Mouse (Mus musculus): ENCODE data around the gene Spata25.
"Not testable (repeated sequence)": the region's sequence is repeated elsewhere in the genome, so short reads cannot be mapped to it uniquely, and the experiment has no call there.

Spata25 gene

GRCm38 (mm10) chr2:164855572-164855971, 27.2 kb upstream of the Spata25 start:
- DNase-seq (ENCODE audit: low read depth, low spot score): not testable (repeated sequence)

GRCm38 (mm10) chr2:164850061-164850460, 21.7 kb upstream of the Spata25 start:
- peak; percentile 83 for DNase-seq (ENCODE audit: low read depth, low spot score)

DNA sequence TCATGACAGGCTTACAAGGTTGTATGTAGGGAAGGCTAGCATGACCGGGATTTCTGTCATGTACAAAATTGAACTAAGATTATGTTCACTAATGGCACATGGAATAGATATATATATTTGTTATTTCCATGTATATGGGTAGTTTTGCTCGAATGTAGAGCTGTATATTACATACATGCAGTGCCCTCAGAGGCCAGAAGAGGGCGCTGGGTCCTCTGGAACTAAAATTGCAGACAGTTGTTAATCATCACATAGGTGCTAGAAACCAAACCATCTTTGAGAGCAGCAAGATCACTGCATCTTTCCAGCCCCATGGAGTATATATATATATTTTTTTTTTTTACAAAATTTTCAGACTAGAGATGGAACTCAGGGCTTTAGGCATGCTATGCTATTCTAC, 17.4 kb upstream of the Spata25 start:
- DNase-seq (ENCODE audit: low read depth, low spot score): peak; percentile 43

DNA sequence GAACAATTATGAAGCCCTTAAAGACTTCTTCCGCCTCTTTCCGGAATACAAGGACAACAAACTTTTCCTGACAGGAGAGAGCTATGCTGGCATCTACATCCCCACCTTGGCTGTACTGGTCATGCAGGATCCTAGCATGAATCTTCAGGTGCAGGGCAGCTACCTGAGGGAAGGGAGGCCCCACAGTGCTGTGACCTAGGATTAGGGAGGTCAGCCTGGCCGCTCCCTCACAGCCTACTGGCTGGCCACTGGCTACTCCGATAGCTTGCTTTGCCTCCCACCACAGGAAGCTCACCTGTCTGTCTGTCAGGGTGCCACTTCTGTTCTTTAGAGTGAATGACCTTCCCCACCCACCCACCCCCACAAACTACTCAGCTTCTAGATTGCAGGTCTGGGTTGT, 6.8 kb upstream of the Spata25 start:
- no peak for DNase-seq (ENCODE audit: low read depth, low spot score)

DNA sequence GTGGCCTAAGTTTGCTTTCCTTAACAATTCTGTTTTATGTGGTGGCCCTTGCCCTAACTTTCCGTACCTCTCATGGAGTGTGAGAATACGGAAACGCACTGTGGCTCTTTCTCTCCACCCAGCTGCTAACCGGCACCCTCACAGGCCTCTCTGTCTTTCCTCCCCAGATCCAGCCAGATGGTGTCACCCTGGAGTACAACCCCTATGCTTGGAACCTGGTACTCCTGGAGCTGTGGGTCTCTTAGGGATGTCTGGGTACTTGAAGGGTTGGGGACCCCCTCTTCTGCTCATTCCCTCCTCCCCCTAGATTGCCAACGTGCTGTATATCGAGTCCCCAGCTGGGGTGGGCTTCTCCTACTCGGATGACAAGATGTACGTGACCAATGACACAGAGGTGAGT, 6.2 kb upstream of the Spata25 start:
- DNase-seq (ENCODE audit: low read depth, low spot score): peak; percentile 43

DNA sequence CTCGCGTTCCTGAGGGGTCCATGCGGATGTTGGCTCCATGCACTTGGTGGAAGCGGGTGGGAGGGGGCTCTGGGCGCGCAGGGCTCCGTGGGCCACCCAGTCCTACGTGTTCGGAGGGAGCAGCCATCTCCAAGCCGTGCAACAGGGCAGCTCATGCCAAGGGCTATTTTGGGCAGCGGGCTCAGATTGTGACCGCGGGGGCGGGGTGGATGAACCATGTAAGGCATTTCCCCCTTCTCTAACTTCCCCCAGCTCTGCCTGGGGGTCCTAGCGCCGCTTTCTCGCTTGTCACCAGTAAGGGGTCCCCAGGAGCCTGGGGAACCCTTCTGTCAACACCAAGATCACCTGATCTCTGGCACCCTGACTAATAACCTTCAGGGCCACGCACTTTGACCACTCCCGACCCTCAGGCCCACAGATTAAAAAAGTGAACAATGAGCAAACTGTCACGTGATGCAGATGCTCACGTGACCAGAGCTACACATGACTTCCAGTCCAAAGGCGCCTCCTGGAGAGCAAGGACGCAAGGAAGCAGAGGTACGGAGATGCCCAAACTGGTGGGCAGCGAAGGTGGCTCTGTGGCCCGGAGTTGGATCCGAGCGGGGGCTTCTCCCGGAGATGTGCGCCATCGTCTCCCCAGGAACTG, 5.1 kb upstream of the Spata25 start, which contains the start of gene Neurl2:
Gene Neurl2, minus strand, starts transcription at position 143 of the 646 bp plus-strand sequence.
- DNase-seq (ENCODE audit: low read depth, low spot score): peak; percentile 96

GRCm38 (mm10) chr2:164832748-164833301, 4.5 kb upstream of the Spata25 start, which contains the start of gene Ctsa:
TSS of gene Ctsa (plus strand) at chr2:164832873.
- peak; percentile 81 for DNase-seq (ENCODE audit: low read depth, low spot score)

- DNase-seq (ENCODE audit: low read depth, low spot score): no peak
Measured at GRCm38 (mm10) chr2:164832032-164832747, 3.9 kb upstream of the Spata25 start.

- DNase-seq (ENCODE audit: low read depth, low spot score): no peak
Measured at GRCm38 (mm10) chr2:164831029-164831428, 2.7 kb upstream of the Spata25 start.

- DNase-seq (ENCODE audit: low read depth, low spot score): no peak
Measured at GRCm38 (mm10) chr2:164829090-164829489, 753 bp upstream of the Spata25 start.

DNA sequence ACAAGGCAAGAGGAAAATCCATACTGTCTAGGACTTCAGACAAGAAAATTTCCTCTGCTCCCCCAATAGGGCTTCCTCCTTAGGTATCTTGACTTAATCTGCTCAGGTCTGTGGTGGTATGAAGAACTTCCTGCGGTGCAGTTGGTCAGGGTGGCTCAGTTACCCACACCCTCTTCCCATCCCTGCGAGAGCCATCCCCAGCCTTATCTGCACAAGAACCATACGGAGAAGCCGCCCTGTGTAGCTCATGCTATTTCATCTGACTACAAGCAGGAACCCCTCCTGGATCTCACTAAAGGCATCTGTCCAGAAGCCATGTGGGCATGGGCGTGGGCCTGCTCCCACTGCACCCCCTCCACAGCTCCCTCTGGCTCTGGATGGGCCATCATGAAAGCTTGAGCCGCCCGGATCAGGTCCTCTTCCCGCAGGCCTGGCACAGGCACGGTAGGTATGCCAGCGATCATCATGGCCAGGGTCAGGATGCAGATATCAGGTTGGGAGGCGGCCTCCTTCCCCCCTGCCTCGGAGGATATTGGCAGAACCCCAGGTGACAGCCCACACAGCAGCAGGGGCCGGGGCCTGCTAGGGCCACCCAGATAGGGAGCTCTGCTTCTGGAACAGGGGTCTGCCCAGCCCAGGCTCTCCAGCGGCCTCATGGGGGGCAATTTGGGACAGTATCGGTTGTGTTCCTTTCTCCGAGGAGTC, 1.0 kb downstream of the Spata25 start:
- DNase-seq (ENCODE audit: low read depth, low spot score): no peak

GRCm38 (mm10) chr2:164825521-164825920, 2.8 kb downstream of the Spata25 start:
- DNase-seq (ENCODE audit: low read depth, low spot score): no peak

DNA sequence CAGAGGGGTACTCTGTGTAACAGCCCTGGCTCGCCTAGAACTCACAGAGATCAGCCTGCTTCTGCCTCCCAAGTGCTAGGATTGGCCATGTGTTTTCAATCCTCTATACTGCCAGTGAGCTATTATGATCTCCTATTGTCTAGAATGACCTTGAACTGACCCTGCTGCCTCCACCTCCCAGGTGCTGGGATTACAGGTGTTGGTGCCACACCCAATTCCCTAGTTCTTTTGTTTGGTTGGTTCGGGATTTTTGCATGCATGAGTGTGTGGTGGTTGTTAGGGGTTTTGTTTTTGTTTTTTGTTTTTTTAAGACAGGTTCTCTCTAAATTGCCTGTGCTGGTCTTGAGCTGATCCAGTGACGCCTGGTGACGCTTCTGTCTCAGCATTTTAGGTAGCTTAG, 4.4 kb downstream of the Spata25 start:
- DNase-seq (ENCODE audit: low read depth, low spot score): peak; percentile 36

GRCm38 (mm10) chr2:164823181-164823585, 5.2 kb downstream of the Spata25 start:
- DNase-seq (ENCODE audit: low read depth, low spot score): peak; percentile 45

DNA sequence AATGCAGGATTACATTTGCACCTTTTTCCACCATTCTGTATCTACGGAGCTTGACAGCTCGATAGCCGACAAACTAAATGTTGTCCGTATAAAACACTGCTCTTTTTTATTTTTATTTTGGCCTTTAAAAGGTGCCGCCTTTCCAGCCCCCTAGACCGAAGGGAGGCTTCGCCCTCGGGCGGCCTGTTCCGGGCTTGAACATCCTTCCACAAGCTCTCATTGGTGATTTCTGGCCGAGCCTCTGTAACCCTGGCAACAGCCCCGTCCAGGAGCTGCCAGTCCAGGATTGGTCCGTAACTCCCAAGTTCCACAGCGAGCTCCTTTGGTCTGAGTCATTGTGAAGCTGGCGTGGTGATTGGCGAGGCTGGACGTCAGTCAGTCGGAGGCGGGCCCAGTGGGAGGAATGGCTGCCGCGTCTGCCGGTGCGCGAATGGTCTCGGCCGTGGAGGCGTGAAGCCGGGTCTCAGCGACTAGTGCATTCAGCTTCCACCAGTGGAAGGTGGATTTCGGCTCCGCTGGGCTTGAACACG, 5.6 kb downstream of the Spata25 start, which contains the start of gene Zswim1:
Gene Zswim1, plus strand, starts transcription at position 51 of the 530 bp plus-strand sequence.
- DNase-seq (ENCODE audit: low read depth, low spot score): peak; percentile 97

- DNase-seq (ENCODE audit: low read depth, low spot score): no peak
Measured at GRCm38 (mm10) chr2:164821060-164821459, 7.3 kb downstream of the Spata25 start.

DNA sequence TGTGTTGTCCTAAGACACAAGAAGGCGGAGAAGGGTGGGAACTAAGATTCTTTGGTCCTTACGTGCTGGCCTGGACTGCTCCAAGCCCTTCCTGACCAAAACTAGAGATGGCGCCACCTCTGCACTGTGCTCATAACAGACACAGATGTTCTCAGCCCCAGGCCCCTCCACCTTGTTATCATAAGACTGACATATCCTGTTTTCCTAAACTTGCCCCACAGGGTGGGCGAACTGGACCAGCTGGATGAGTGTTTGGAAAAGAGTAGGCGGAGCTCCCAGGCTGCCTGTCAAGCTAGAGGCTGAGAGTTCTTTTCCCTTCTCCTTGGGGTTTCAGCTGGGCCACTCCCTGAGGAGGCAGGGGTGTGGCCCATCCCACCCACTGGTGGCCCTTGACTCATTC, 10.6 kb downstream of the Spata25 start:
- DNase-seq (ENCODE audit: low read depth, low spot score): no peak

- no peak for DNase-seq (ENCODE audit: low read depth, low spot score)
Measured at GRCm38 (mm10) chr2:164817206-164817605, 11.1 kb downstream of the Spata25 start.

GRCm38 (mm10) chr2:164815821-164816220, 12.5 kb downstream of the Spata25 start:
- DNase-seq (ENCODE audit: low read depth, low spot score): no peak

DNA sequence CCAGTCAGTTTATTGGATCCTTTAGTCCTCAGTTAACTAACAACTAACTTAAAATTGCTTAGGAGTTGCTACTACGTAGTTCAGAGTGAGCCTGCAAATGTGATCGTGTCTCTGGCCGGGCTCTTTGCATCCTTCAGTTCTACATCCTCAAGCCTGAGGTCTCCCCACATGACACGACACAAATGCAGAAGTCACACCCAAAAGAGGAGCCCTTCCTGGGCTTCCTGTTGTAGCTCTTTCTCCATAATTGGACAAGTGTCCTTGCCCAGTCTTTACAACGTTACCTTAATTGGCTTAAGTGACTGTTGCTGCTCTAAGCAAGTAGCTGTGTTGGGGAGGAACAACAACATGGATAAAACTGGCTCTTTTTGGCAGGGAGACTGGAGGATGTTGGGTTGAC, 13.0 kb downstream of the Spata25 start:
- DNase-seq (ENCODE audit: low read depth, low spot score): no peak

GRCm38 (mm10) chr2:164813557-164813956, 14.8 kb downstream of the Spata25 start:
- no peak for DNase-seq (ENCODE audit: low read depth, low spot score)

GRCm38 (mm10) chr2:164806614-164807013, 21.7 kb downstream of the Spata25 start:
- no peak for DNase-seq (ENCODE audit: low read depth, low spot score)

All from CD4-positive helper T cell, adult 2 months (primary cell).